Mouse (Mus musculus) megakaryocyte, embryonic 14.5 days (primary cell): Measurements from ENCODE around the gene Gm28729.

Experiments used
- FLI1 ChIP-seq: IDR thresholded peaks from 2 replicates; pipeline ENCODE4 v1.6.1; 2012; ENCODE audit warnings: low read length, inconsistent platforms, mixed read lengths
- GATA1 ChIP-seq: IDR thresholded peaks from 3 replicates; pipeline ENCODE4 v1.6.1; 2012; ENCODE audit warnings: mixed read lengths, low read length, inconsistent platforms, borderline replicate concordance

DNA sequence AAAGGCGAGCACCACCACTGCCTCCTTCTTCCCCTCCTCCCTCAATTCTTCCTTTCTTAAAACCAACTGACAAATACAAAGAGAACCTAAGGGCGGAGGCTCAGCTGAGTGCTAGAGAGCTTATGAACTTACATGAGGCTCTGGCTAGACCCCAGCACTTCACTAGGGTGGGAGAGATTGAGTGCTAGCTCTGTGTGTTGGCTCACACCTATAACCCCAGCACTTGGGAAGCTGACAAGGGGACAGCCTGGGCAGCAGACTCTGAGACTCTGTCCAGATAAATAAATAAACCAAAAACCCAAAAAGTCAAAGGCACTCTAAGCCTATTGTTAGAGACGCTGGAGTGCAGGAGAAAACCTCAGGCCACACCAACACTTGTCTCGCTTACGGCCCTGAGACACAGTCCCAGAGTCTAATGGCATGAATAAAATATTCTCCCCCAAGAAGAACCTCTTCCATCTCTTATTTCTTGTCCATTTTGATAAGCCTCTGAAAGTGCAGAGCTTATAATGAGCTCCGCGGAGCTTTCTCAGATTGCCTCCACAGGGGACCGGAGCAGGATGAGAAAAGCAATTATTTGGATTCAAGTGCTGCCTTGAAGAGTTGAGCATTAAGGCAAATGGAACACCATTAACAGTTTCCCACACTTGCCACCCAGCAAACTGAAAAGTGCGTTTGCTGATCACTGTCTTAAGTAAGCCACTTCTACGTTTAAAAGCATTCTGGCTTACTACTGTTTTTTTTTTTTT is 64.8 kb downstream of the Gm28729 start:
- TF ChIP-seq GATA1 (no peak), FLI1 (no peak)
